Mouse (Mus musculus): ENCODE results near the gene Evc. TPM values are rescaled to one million over a fixed set of nuclear protein-coding genes. Genes with fewer than 3 reads are reported as not detected.
A peak's percentile ranks its signal among the peaks of the same experiment; 100 is the strongest.

Gene Evc
- polyA plus RNA-seq, 2 experiments from 2014 or later, result not detected

- ATAC-seq, result no peak
These were observed 38.3 kb downstream of the Evc start for GRCm38 (mm10) chr5:37298370-37298769.

GRCm38 (mm10) chr5:37296717-37297116 lies 40.0 kb downstream of the Evc start:
- ATAC-seq, result no peak

- no peak for ATAC-seq
These were observed 45.7 kb downstream of the Evc start for GRCm38 (mm10) chr5:37290983-37291382.

GRCm38 (mm10) chr5:37289236-37289635 lies 47.5 kb downstream of the Evc start:
- ATAC-seq, result no peak

- ATAC-seq, result peak; percentile 52
These were observed 48.3 kb downstream of the Evc start for GRCm38 (mm10) chr5:37288374-37288773.

- no peak for ATAC-seq
These were observed 55.7 kb downstream of the Evc start for GRCm38 (mm10) chr5:37281021-37281420.

- ATAC-seq, result no peak
These were observed 72.9 kb downstream of the Evc start for GRCm38 (mm10) chr5:37263816-37264215.

- no peak for ATAC-seq
These were observed 75.0 kb downstream of the Evc start for GRCm38 (mm10) chr5:37261734-37262133.

- ATAC-seq, result no peak
These were observed 79.5 kb downstream of the Evc start for GRCm38 (mm10) chr5:37257243-37257642.

- no peak for ATAC-seq
These were observed 79.9 kb downstream of the Evc start for GRCm38 (mm10) chr5:37256823-37257222.

GRCm38 (mm10) chr5:37254523-37254922 lies 82.2 kb downstream of the Evc start:
- no peak for ATAC-seq

GRCm38 (mm10) chr5:37252101-37252804 lies 84.4 kb downstream of the Evc start:
- no peak for ATAC-seq

- ATAC-seq, result no peak
These were observed 85.1 kb downstream of the Evc start for GRCm38 (mm10) chr5:37251596-37251995.

GRCm38 (mm10) chr5:37248870-37249269 lies 87.8 kb downstream of the Evc start:
- no peak for ATAC-seq

GRCm38 (mm10) chr5:37247456-37247855 lies 89.2 kb downstream of the Evc start:
- no peak for ATAC-seq

- peak; percentile 72 for ATAC-seq
These were observed 90.4 kb downstream of the Evc start for GRCm38 (mm10) chr5:37246138-37246910.

GRCm38 (mm10) chr5:37245651-37246050 lies 91.0 kb downstream of the Evc start:
- peak; percentile 67 for ATAC-seq

GRCm38 (mm10) chr5:37244666-37245242 lies 91.9 kb downstream of the Evc start:
- ATAC-seq, result no peak

GRCm38 (mm10) chr5:37244161-37244560 lies 92.5 kb downstream of the Evc start:
- no peak for ATAC-seq

GRCm38 (mm10) chr5:37243169-37243886 lies 93.4 kb downstream of the Evc start:
- no peak for ATAC-seq

- ATAC-seq, result no peak
These were observed 94.1 kb downstream of the Evc start for GRCm38 (mm10) chr5:37242360-37243168.

GRCm38 (mm10) chr5:37241651-37242151 lies 95.0 kb downstream of the Evc start, which contains the start of gene Crmp1:
Gene Crmp1 (plus strand): TSS chr5:37241940.
- ATAC-seq, result no peak

Measured in activated CD4-positive, CD25-positive, alpha-beta regulatory T cell, adult 4 months (primary cell).